Mouse (Mus musculus): ENCODE data around the gene Sms. TPM values are rescaled to one million over a fixed set of nuclear protein-coding genes. Genes with fewer than 3 reads are reported as not detected.
A peak's percentile ranks its signal among the peaks of the same experiment; 100 is the strongest.

The Sms gene
- polyA plus RNA-seq, 1 experiment = 37.8 TPM

DNA sequence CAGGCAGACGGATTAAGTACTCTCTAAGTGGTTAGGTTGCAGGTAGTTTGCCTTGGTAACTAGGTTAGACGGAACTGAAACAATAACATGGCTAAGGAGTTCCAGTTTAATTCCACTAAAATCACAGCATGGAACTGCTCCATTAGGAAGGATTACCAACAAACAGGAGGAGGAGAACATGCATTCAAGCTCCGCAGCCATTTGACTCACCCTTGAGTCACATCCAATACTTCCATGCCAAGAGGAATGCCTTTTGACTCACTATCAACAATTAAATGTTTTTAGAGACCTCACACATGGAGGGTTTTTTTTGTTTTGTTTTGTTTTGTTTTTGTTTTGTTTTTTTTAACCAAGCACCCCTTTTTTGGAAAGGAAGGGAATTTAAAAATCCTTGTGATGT is 3.3 kb downstream of the Sms start:
- Histone ChIP-seq H3K4me3 (ENCODE audit: insufficient read depth, low read length) (no peak overlapping the region), H3K27ac (ENCODE audit: insufficient read depth, low read depth, low read length) (no peak overlapping the region), H3K4me1 (ENCODE audit: control insufficient read depth, insufficient read depth, low read length) (peaks cover 7% of the 10 kb centered on the region; the same call in 1 of the 2 replicates)
- no peak for TF ChIP-seq POLR2A (IDR thresholded peaks at IDR 0.05; ENCODE audit: borderline replicate concordance, low read depth, low read length)
- no peak for TF ChIP-seq CTCF (IDR thresholded peaks at IDR 0.05; ENCODE audit: low read depth, low read length)

DNA sequence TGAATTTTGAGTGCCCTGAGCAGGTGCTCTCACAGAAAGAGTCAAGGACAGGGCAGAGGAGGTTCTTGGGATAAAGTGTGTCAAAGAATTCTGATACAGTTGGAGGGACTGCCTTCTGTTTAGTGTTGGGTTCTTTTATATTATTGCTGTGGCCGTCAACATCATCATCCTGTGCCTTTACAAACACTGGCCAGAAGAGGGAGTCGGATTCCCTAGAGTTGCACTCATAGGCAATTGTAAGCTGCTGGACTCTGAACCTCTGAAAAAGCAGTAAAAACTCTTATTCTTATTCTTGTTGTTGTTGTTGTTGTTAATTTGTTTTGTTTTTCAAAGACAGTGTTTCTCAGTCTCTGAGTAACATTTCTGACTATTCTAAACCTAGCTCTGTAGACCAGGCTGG is 5.3 kb downstream of the Sms start:
- no peak for TF ChIP-seq CTCF (IDR thresholded peaks at IDR 0.05; ENCODE audit: low read depth, low read length)
- no peak for TF ChIP-seq POLR2A (IDR thresholded peaks at IDR 0.05; ENCODE audit: borderline replicate concordance, low read depth, low read length)
- H3K27ac ChIP-seq (ENCODE audit: insufficient read depth, low read depth, low read length) = no peak overlapping the region

GRCm38 (mm10) chrX:157482842-157483241 is 9.2 kb downstream of the Sms start:
- Histone ChIP-seq H3K4me1 (ENCODE audit: control insufficient read depth, insufficient read depth, low read length) (peaks cover 17% of the 10 kb centered on the region), H3K27ac (ENCODE audit: insufficient read depth, low read depth, low read length) (peak overlapping the region; percentile 12; the same call in 1 of the 2 replicates), H3K4me3 (ENCODE audit: insufficient read depth, low read length) (no peak overlapping the region)
- no peak for TF ChIP-seq POLR2A (IDR thresholded peaks at IDR 0.05; ENCODE audit: borderline replicate concordance, low read depth, low read length)
- no peak for TF ChIP-seq CTCF (IDR thresholded peaks at IDR 0.05; ENCODE audit: low read depth, low read length)

More for the DNA sequence above, 5.3 kb downstream of the Sms start:
- H3K4me1 ChIP-seq (ENCODE audit: control insufficient read depth, insufficient read depth, low read length) = peaks cover 14% of the 10 kb centered on the region
- H3K4me3 ChIP-seq (ENCODE audit: insufficient read depth, low read length) = no peak overlapping the region

DNA sequence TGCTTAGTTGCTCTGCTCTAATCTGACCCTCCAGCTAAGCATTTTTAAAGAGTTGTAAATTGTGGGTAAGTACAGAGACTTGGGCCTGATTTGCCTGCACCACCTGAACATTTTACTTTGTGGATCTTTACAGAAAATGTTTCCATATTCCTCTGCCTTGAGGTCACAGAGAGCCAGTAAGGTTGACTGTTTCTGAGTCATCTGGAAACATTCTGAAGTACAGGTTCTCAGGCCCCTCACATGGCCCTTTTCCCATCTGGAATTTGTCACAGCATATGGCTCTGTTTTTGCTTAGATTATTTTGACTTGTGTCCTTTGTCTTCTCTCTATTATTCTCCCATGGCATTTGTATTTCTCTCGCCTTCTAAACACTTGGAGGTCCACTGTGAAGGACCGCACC is 10.2 kb downstream of the Sms start:
- no peak overlapping the region for H3K27ac ChIP-seq (ENCODE audit: insufficient read depth, low read depth, low read length)
- H3K4me1 ChIP-seq (ENCODE audit: control insufficient read depth, insufficient read depth, low read length) = peaks cover 19% of the 10 kb centered on the region
- TF ChIP-seq POLR2A (IDR thresholded peaks at IDR 0.05; ENCODE audit: borderline replicate concordance, low read depth, low read length) (no peak), CTCF (IDR thresholded peaks at IDR 0.05; ENCODE audit: low read depth, low read length) (no peak)
- H3K4me3 ChIP-seq (ENCODE audit: insufficient read depth, low read length) = no peak overlapping the region

GRCm38 (mm10) chrX:157477328-157477727 is 14.8 kb downstream of the Sms start:
- Histone ChIP-seq H3K4me3 (ENCODE audit: insufficient read depth, low read length) (no peak overlapping the region), H3K4me1 (ENCODE audit: control insufficient read depth, insufficient read depth, low read length) (peaks cover 27% of the 10 kb centered on the region), H3K27ac (ENCODE audit: insufficient read depth, low read depth, low read length) (peak overlapping the region; percentile 84)
- TF ChIP-seq POLR2A (IDR thresholded peaks at IDR 0.05; ENCODE audit: borderline replicate concordance, low read depth, low read length) = no peak

- H3K4me1 ChIP-seq (ENCODE audit: control insufficient read depth, insufficient read depth, low read length) = peaks cover 23% of the 10 kb centered on the region
- H3K4me3 ChIP-seq (ENCODE audit: insufficient read depth, low read length) = no peak overlapping the region
- no peak for TF ChIP-seq POLR2A (IDR thresholded peaks at IDR 0.05; ENCODE audit: borderline replicate concordance, low read depth, low read length)
- TF ChIP-seq CTCF (IDR thresholded peaks at IDR 0.05; ENCODE audit: low read depth, low read length) = no peak
- H3K27ac ChIP-seq (ENCODE audit: insufficient read depth, low read depth, low read length) = peak overlapping the region; percentile 84
Observed at GRCm38 (mm10) chrX:157476153-157476810, 15.8 kb downstream of the Sms start.

GRCm38 (mm10) chrX:157471711-157472660 is 20.1 kb downstream of the Sms start:
- Histone ChIP-seq H3K27ac (ENCODE audit: insufficient read depth, low read depth, low read length) (no peak overlapping the region), H3K4me1 (ENCODE audit: control insufficient read depth, insufficient read depth, low read length) (peaks cover 22% of the 10 kb centered on the region), H3K4me3 (ENCODE audit: insufficient read depth, low read length) (no peak overlapping the region)
- no peak for TF ChIP-seq CTCF (IDR thresholded peaks at IDR 0.05; ENCODE audit: low read depth, low read length)
- TF ChIP-seq POLR2A (IDR thresholded peaks at IDR 0.05; ENCODE audit: borderline replicate concordance, low read depth, low read length) = no peak

GRCm38 (mm10) chrX:157468795-157469194 is 23.3 kb downstream of the Sms start:
- H3K4me3 ChIP-seq (ENCODE audit: insufficient read depth, low read length) = no peak overlapping the region
- no peak for TF ChIP-seq CTCF (IDR thresholded peaks at IDR 0.05; ENCODE audit: low read depth, low read length)
- peak overlapping the region; percentile 40; the same call in 1 of the 2 replicates for H3K27ac ChIP-seq (ENCODE audit: insufficient read depth, low read depth, low read length)
- peaks cover 16% of the 10 kb centered on the region for H3K4me1 ChIP-seq (ENCODE audit: control insufficient read depth, insufficient read depth, low read length)

DNA sequence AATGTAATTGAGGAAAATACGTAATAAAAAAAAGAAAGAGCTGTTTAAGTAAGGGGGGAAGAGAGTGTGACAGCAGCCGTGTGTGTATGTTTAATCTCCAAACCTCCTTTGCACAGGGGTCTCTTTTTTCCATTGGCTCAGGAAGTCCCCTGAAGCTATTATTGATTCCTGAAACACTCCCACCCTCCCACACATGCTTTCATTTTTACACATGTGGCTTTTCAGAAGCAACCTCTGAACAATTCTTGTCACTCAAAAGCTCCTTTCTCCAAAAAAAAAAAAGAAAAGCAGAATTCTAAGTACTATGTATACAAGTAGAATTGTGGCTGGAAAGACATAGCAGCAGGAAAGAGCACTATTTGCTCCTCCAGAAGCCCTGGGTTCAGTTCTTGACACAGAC is 24.0 kb downstream of the Sms start:
- TF ChIP-seq POLR2A (IDR thresholded peaks at IDR 0.05; ENCODE audit: borderline replicate concordance, low read depth, low read length) = no peak
- no peak for TF ChIP-seq CTCF (IDR thresholded peaks at IDR 0.05; ENCODE audit: low read depth, low read length)
- Histone ChIP-seq H3K4me1 (ENCODE audit: control insufficient read depth, insufficient read depth, low read length) (peaks cover 16% of the 10 kb centered on the region), H3K27ac (ENCODE audit: insufficient read depth, low read depth, low read length) (no peak overlapping the region), H3K4me3 (ENCODE audit: insufficient read depth, low read length) (no peak overlapping the region)

DNA sequence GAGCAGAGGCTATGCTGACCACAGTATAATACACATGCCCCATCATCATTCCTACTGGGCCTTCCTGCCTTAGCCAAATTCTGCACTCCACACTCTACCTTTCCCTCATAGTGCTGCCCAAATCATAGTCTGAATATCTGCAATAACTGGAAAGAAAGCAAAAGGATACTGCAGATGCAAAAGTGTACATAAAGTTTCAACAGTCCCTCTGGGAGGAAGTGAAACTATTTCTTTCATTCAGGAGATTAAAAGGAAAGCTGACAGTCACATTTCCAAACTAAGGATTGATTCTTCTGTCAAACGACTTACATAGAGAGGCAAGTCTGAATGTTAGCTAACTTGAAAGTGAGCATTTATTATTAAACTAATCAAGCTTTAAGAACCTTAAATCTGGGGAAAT is 26.1 kb downstream of the Sms start:
- no peak for TF ChIP-seq POLR2A (IDR thresholded peaks at IDR 0.05; ENCODE audit: borderline replicate concordance, low read depth, low read length)
- no peak for TF ChIP-seq CTCF (IDR thresholded peaks at IDR 0.05; ENCODE audit: low read depth, low read length)
- peaks cover 16% of the 10 kb centered on the region for H3K4me1 ChIP-seq (ENCODE audit: control insufficient read depth, insufficient read depth, low read length)
- H3K27ac ChIP-seq (ENCODE audit: insufficient read depth, low read depth, low read length) = no peak overlapping the region
- no peak overlapping the region for H3K4me3 ChIP-seq (ENCODE audit: insufficient read depth, low read length)

Measured in bone marrow macrophage, adult 2 months (primary cell).